Mouse (Mus musculus): ENCODE data around the gene Pdhb. TPM values are rescaled to one million over a fixed set of nuclear protein-coding genes. Genes with fewer than 3 reads are reported as not detected.
A peak's percentile ranks its signal among the peaks of the same experiment; 100 is the strongest.

Pdhb gene
- total and polyA plus RNA-seq, 2 experiments from 2014 or later, result 151 to 249 TPM

GRCm38 (mm10) chr14:8192727-8193126 lies 19.9 kb upstream of the Pdhb start:
- no peak for DNase-seq
- Histone ChIP-seq H3K9ac (no peak overlapping the region), H3K36me3 (ENCODE audit: insufficient read depth) (no peaks in the 10 kb centered on the region), H3K4me2 (ENCODE audit: low read depth) (no peak overlapping the region), H3K27ac (ENCODE audit: low read depth, low read length) (no peak overlapping the region), H3K4me1 (ENCODE audit: insufficient read depth) (no peaks in the 10 kb centered on the region), H3K27me3 (ENCODE audit: insufficient read depth, low read length) (no peaks in the 10 kb centered on the region), H3K9me3 (ENCODE audit: low read length) (no peaks in the 10 kb centered on the region), H3K4me3 (ENCODE audit: low read depth, low read length) (no peak overlapping the region)
- no peak for TF ChIP-seq CTCF (IDR thresholded peaks at IDR 0.05; ENCODE audit: low read depth)
- 82% methylated on average over 6 of the region's 6 CpGs for WGBS
- ATAC-seq, result no peak

GRCm38 (mm10) chr14:8191331-8191965 lies 18.6 kb upstream of the Pdhb start:
- Histone ChIP-seq H3K27ac (ENCODE audit: low read depth, low read length) (no peak overlapping the region), H3K4me2 (ENCODE audit: low read depth) (no peak overlapping the region), H3K36me3 (ENCODE audit: insufficient read depth) (no peaks in the 10 kb centered on the region), H3K27me3 (ENCODE audit: insufficient read depth, low read length) (no peaks in the 10 kb centered on the region), H3K4me3 (ENCODE audit: low read depth, low read length) (no peak overlapping the region), H3K9ac (no peak overlapping the region), H3K9me3 (ENCODE audit: low read length) (no peaks in the 10 kb centered on the region), H3K4me1 (ENCODE audit: insufficient read depth) (no peaks in the 10 kb centered on the region; the same call in 1 of the 2 replicates)
- TF ChIP-seq CTCF (IDR thresholded peaks at IDR 0.05; ENCODE audit: low read depth), result no peak
- 79% methylated on average over 12 of the region's 12 CpGs for WGBS
- ATAC-seq, result no peak
- no peak for DNase-seq

GRCm38 (mm10) chr14:8190556-8190955 lies 17.7 kb upstream of the Pdhb start:
- Histone ChIP-seq H3K27me3 (ENCODE audit: insufficient read depth, low read length) (no peaks in the 10 kb centered on the region), H3K36me3 (ENCODE audit: insufficient read depth) (no peaks in the 10 kb centered on the region), H3K4me2 (ENCODE audit: low read depth) (no peak overlapping the region), H3K9ac (no peak overlapping the region), H3K27ac (ENCODE audit: low read depth, low read length) (no peak overlapping the region), H3K4me1 (ENCODE audit: insufficient read depth) (no peaks in the 10 kb centered on the region; the same call in 1 of the 2 replicates), H3K9me3 (ENCODE audit: low read length) (no peaks in the 10 kb centered on the region), H3K4me3 (ENCODE audit: low read depth, low read length) (no peak overlapping the region)
- no peak for ATAC-seq
- TF ChIP-seq CTCF (IDR thresholded peaks at IDR 0.05; ENCODE audit: low read depth), result no peak
- DNase-seq, result no peak
- 99% methylated on average over 3 of the region's 3 CpGs for WGBS

- Histone ChIP-seq H3K4me2 (ENCODE audit: low read depth) (no peak overlapping the region), H3K4me1 (ENCODE audit: insufficient read depth) (no peaks in the 10 kb centered on the region; the same call in 1 of the 2 replicates), H3K9me3 (ENCODE audit: low read length) (no peaks in the 10 kb centered on the region), H3K4me3 (ENCODE audit: low read depth, low read length) (no peak overlapping the region), H3K9ac (no peak overlapping the region), H3K36me3 (ENCODE audit: insufficient read depth) (no peaks in the 10 kb centered on the region), H3K27ac (ENCODE audit: low read depth, low read length) (no peak overlapping the region), H3K27me3 (ENCODE audit: insufficient read depth, low read length) (no peaks in the 10 kb centered on the region)
- WGBS, result 80% methylated on average over 6 of the region's 6 CpGs
- DNase-seq, result peak; percentile 73
- no peak for TF ChIP-seq CTCF (IDR thresholded peaks at IDR 0.05; ENCODE audit: low read depth)
- peak; percentile 36; the same call in 1 of the 2 replicates for ATAC-seq
Measured at GRCm38 (mm10) chr14:8186278-8187045, 13.6 kb upstream of the Pdhb start.

- Histone ChIP-seq H3K4me1 (ENCODE audit: insufficient read depth) (no peaks in the 10 kb centered on the region; the same call in 1 of the 2 replicates), H3K36me3 (ENCODE audit: insufficient read depth) (no peaks in the 10 kb centered on the region), H3K4me2 (ENCODE audit: low read depth) (no peak overlapping the region), H3K27me3 (ENCODE audit: insufficient read depth, low read length) (no peaks in the 10 kb centered on the region), H3K4me3 (ENCODE audit: low read depth, low read length) (no peak overlapping the region), H3K27ac (ENCODE audit: low read depth, low read length) (no peak overlapping the region), H3K9me3 (ENCODE audit: low read length) (no peaks in the 10 kb centered on the region), H3K9ac (no peak overlapping the region)
- ATAC-seq, result no peak
- peak; percentile 20; the same call in 1 of the 2 replicates for TF ChIP-seq CTCF (IDR thresholded peaks at IDR 0.05; ENCODE audit: low read depth)
- DNase-seq, result no peak
- WGBS, result 70% methylated on average over 3 of the region's 3 CpGs
Measured at GRCm38 (mm10) chr14:8183330-8183729, 10.5 kb upstream of the Pdhb start.

- Histone ChIP-seq H3K27me3 (ENCODE audit: insufficient read depth, low read length) (no peaks in the 10 kb centered on the region), H3K27ac (ENCODE audit: low read depth, low read length) (no peak overlapping the region), H3K9me3 (ENCODE audit: low read length) (no peaks in the 10 kb centered on the region), H3K4me3 (ENCODE audit: low read depth, low read length) (no peak overlapping the region), H3K4me1 (ENCODE audit: insufficient read depth) (no peaks in the 10 kb centered on the region), H3K4me2 (ENCODE audit: low read depth) (no peak overlapping the region), H3K9ac (no peak overlapping the region), H3K36me3 (ENCODE audit: insufficient read depth) (no peaks in the 10 kb centered on the region)
- 76% methylated on average over 4 of the region's 4 CpGs for WGBS
- DNase-seq (no peak), ATAC-seq (no peak)
- TF ChIP-seq CTCF (IDR thresholded peaks at IDR 0.05; ENCODE audit: low read depth), result no peak
Measured at GRCm38 (mm10) chr14:8180371-8181035, 7.7 kb upstream of the Pdhb start.

- Histone ChIP-seq H3K27me3 (ENCODE audit: insufficient read depth, low read length) (no peaks in the 10 kb centered on the region), H3K9ac (no peak overlapping the region), H3K4me3 (ENCODE audit: low read depth, low read length) (no peak overlapping the region), H3K9me3 (ENCODE audit: low read length) (no peaks in the 10 kb centered on the region), H3K27ac (ENCODE audit: low read depth, low read length) (no peak overlapping the region), H3K4me1 (ENCODE audit: insufficient read depth) (peaks cover 7% of the 10 kb centered on the region), H3K36me3 (ENCODE audit: insufficient read depth) (no peaks in the 10 kb centered on the region), H3K4me2 (ENCODE audit: low read depth) (no peak overlapping the region)
- no peak for TF ChIP-seq CTCF (IDR thresholded peaks at IDR 0.05; ENCODE audit: low read depth)
- no peak for DNase-seq
- WGBS, result 41% methylated on average over 5 of the region's 5 CpGs
- ATAC-seq, result no peak
Measured at GRCm38 (mm10) chr14:8176251-8176650, 3.4 kb upstream of the Pdhb start.
